Mouse (Mus musculus): ENCODE results near the gene Mapk11. TPM values are rescaled to one million over a fixed set of nuclear protein-coding genes. Genes with fewer than 3 reads are reported as not detected.

Mapk11 gene
- polyA plus RNA-seq, 1 experiment from 2014 or later: 3.3 TPM

DNA sequence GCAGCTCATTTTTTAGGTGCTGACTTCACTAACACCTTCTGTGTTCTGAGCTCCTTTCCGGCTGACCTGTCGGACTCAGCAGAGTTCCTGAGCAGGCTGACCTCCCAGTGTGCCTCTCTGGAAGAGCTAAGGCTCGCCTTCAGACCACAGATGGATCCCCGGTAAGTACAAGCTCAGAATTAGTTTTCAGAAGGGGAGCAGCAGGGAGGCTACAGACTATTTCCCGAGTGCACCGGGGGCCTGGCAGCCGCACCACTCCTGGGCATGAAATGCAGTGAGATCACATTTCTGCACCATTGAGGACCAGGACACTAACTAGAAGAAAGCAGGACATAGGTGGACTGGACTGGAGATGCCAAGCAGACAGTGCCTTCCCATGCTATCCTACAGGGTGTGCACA, 50.8 kb downstream of the Mapk11 start:
- H3K9ac ChIP-seq (ENCODE audit: low read depth, low read length): no peak overlapping the region
- H3K4me2 ChIP-seq: no peak overlapping the region
- DNase-seq (ENCODE audit: low spot score): no peak
- no peak overlapping the region for H3K4me3 ChIP-seq (ENCODE audit: low read depth, low read length)
- no peak overlapping the region for H3K27ac ChIP-seq (ENCODE audit: low read depth, low read length)
- H3K4me1 ChIP-seq (replicated peaks; ENCODE audit: control insufficient read depth, insufficient read depth, low read length): no peaks in the 10 kb centered on the region
- H3K36me3 ChIP-seq (ENCODE audit: control insufficient read depth, insufficient read depth, low read length): peaks cover 58% of the 10 kb centered on the region
- no peaks in the 10 kb centered on the region for H3K27me3 ChIP-seq (replicated peaks; ENCODE audit: control insufficient read depth, insufficient read depth, low read length)
- 88% methylated on average over 7 of the region's 7 CpGs for WGBS
- H3K9me3 ChIP-seq (ENCODE audit: control insufficient read depth, low read length): no peaks in the 10 kb centered on the region
- no peak for ATAC-seq (replicated peaks; ENCODE audit: low FRiP score)

DNA sequence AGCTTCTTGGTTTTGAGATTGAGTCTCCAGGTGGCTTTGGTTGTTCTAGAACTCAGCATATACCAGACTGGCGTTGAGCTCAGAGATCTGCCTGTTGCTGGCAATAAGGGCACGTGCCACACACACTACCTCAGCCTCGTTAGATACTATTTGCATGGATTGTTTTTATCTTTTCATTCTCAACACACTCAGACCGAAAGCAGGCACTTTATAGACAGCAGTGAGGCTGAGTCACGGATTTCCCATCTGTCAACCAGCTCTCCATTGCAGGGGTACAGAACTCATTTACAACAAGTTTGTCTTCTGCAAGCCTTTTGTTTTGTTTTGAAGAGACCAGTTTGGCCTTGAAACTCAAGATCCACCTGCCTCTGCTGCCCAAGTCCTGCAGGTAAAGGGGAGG, 52.0 kb downstream of the Mapk11 start:
- Histone ChIP-seq H3K27me3 (replicated peaks; ENCODE audit: control insufficient read depth, insufficient read depth, low read length) (no peaks in the 10 kb centered on the region), H3K9me3 (ENCODE audit: control insufficient read depth, low read length) (no peaks in the 10 kb centered on the region), H3K27ac (ENCODE audit: low read depth, low read length) (no peak overlapping the region), H3K36me3 (ENCODE audit: control insufficient read depth, insufficient read depth, low read length) (peaks cover 56% of the 10 kb centered on the region), H3K4me2 (no peak overlapping the region), H3K4me1 (replicated peaks; ENCODE audit: control insufficient read depth, insufficient read depth, low read length) (no peaks in the 10 kb centered on the region), H3K9ac (ENCODE audit: low read depth, low read length) (no peak overlapping the region), H3K4me3 (ENCODE audit: low read depth, low read length) (no peak overlapping the region)
- 87% methylated on average over 5 of the region's 5 CpGs for WGBS
- no peak for ATAC-seq (replicated peaks; ENCODE audit: low FRiP score)
- DNase-seq (ENCODE audit: low spot score): no peak

Small RNA genes lying within 50 kb of the gene (microRNA-seq; reads per million reads assigned to microRNA genes)
- 3.2 reads per million for gene Mir6958 (ENCODE audit: borderline number of aligned reads)
- not detected for gene Mir7118 (ENCODE audit: borderline number of aligned reads)

Other genes with a start within 250 kb of the Mapk11 start
- not detected in 2 replicates for gene Ttll8, start 195.2 kb downstream of the Mapk11 start, polyA plus RNA-seq (2014; fragmentation: Nextera tagmentation; extraction: Ambion mirVana)
- gene Mlc1, start 170.6 kb downstream of the Mapk11 start, polyA plus RNA-seq (2014; fragmentation: Nextera tagmentation; extraction: Ambion mirVana): not detected in 2 replicates
- gene Mov10l1, start 166.7 kb downstream of the Mapk11 start, polyA plus RNA-seq (2014; fragmentation: Nextera tagmentation; extraction: Ambion mirVana): 0.18 and 0.65 TPM in 2 replicates
- gene Panx2, start 89.9 kb downstream of the Mapk11 start, polyA plus RNA-seq (2014; fragmentation: Nextera tagmentation; extraction: Ambion mirVana): 0.08 and 0.21 TPM in 2 replicates
- gene Trabd, start 74.5 kb downstream of the Mapk11 start, polyA plus RNA-seq (2014; fragmentation: Nextera tagmentation; extraction: Ambion mirVana): 33.5 and 34.8 TPM in 2 replicates
- gene Selenoo, start 60.5 kb downstream of the Mapk11 start, polyA plus RNA-seq (2014; fragmentation: Nextera tagmentation; extraction: Ambion mirVana): 12.6 and 16.3 TPM in 2 replicates
- 18.4 and 21.8 TPM in 2 replicates for gene Tubgcp6, start 26.5 kb downstream of the Mapk11 start, polyA plus RNA-seq (2014; fragmentation: Nextera tagmentation; extraction: Ambion mirVana)
- gene Hdac10, start 20.9 kb downstream of the Mapk11 start, polyA plus RNA-seq (2014; fragmentation: Nextera tagmentation; extraction: Ambion mirVana): 21.1 and 22.7 TPM in 2 replicates
- gene Mapk12, start 8.9 kb downstream of the Mapk11 start, polyA plus RNA-seq (2014; fragmentation: Nextera tagmentation; extraction: Ambion mirVana): 3.8 and 4.8 TPM in 2 replicates
- 70.5 and 78.3 TPM in 2 replicates for gene Plxnb2, start 31.2 kb upstream of the Mapk11 start, polyA plus RNA-seq (2014; fragmentation: Nextera tagmentation; extraction: Ambion mirVana)
- gene Dennd6b, start 46.9 kb upstream of the Mapk11 start, polyA plus RNA-seq (2014; fragmentation: Nextera tagmentation; extraction: Ambion mirVana): 9.5 and 10.5 TPM in 2 replicates
- gene Ppp6r2, start 61.9 kb upstream of the Mapk11 start, polyA plus RNA-seq (2014; fragmentation: Nextera tagmentation; extraction: Ambion mirVana): 25.0 and 31.6 TPM in 2 replicates
- 51.4 and 52.2 TPM in 2 replicates for gene Sbf1, start 165.7 kb upstream of the Mapk11 start, polyA plus RNA-seq (2014; fragmentation: Nextera tagmentation; extraction: Ambion mirVana)
- gene Adm2, start 173.1 kb upstream of the Mapk11 start, polyA plus RNA-seq (2014; fragmentation: Nextera tagmentation; extraction: Ambion mirVana): 6.6 and 7.0 TPM in 2 replicates
- gene Miox, start 184.8 kb upstream of the Mapk11 start, polyA plus RNA-seq (2014; fragmentation: Nextera tagmentation; extraction: Ambion mirVana): 2.0 and 2.7 TPM in 2 replicates
- gene Lmf2, start 206.0 kb upstream of the Mapk11 start, polyA plus RNA-seq (2014; fragmentation: Nextera tagmentation; extraction: Ambion mirVana): 44.1 and 46.0 TPM in 2 replicates
- 163 TPM in 2 replicates for gene Ncaph2, start 206.1 kb upstream of the Mapk11 start, polyA plus RNA-seq (2014; fragmentation: Nextera tagmentation; extraction: Ambion mirVana)
- 8.1 and 9.7 TPM in 2 replicates for gene Sco2, start 224.2 kb upstream of the Mapk11 start, polyA plus RNA-seq (2014; fragmentation: Nextera tagmentation; extraction: Ambion mirVana)
- gene Tymp, start 227.4 kb upstream of the Mapk11 start, polyA plus RNA-seq (2014; fragmentation: Nextera tagmentation; extraction: Ambion mirVana): 1.5 and 1.8 TPM in 2 replicates
- gene Odf3b, start 229.7 kb upstream of the Mapk11 start, polyA plus RNA-seq (2014; fragmentation: Nextera tagmentation; extraction: Ambion mirVana): 0.43 and 0.71 TPM in 2 replicates
- gene Klhdc7b, start 235.3 kb upstream of the Mapk11 start, polyA plus RNA-seq (2014; fragmentation: Nextera tagmentation; extraction: Ambion mirVana): not detected in 2 replicates

All from liver, embryonic 11.5 days (tissue).